Mouse (Mus musculus) heart, adult 2 months (tissue): Measurements from ENCODE around the gene Palld. TPM values are rescaled to one million over a fixed set of nuclear protein-coding genes. Genes with fewer than 3 reads are reported as not detected.

Source experiments
- DNase-seq, 2 experiments: peaks; one replicate each; pipeline ENCODE4 v3.0.0; 2021
- H3K27ac ChIP-seq: fragments of 200-600 bp; 2 replicates; pipeline ENCODE4 v1.8.1; 2022
- H3K27me3 ChIP-seq: fragments of 200-500 bp; 2 replicates; pipeline ENCODE4 v1.6.1; 2012; ENCODE audit warnings: mild to moderate bottlenecking, low read length, inconsistent platforms, mixed read lengths; ENCODE audit not compliant: control insufficient read depth, insufficient read depth
- H3K36me3 ChIP-seq: fragments of 200-500 bp; 2 replicates; pipeline ENCODE4 v1.6.1; 2012; ENCODE audit warnings: low read length, inconsistent platforms; ENCODE audit not compliant: control insufficient read depth, insufficient read depth
- H3K4me1 ChIP-seq: fragments of 200-500 bp; 2 replicates; pipeline ENCODE4 v1.6.1; 2011; ENCODE audit warnings: low read length; ENCODE audit not compliant: control insufficient read depth, insufficient read depth
- H3K4me3 ChIP-seq: fragments of 200-600 bp; 2 replicates; pipeline ENCODE4 v1.8.1; 2022
- H3K79me2 ChIP-seq: fragments of 200-500 bp; replicated peaks from 2 replicates; pipeline ENCODE4 v1.6.1; 2012; ENCODE audit warnings: mild to moderate bottlenecking, inconsistent platforms, low read length, moderate library complexity, mixed read lengths; ENCODE audit not compliant: control insufficient read depth, insufficient read depth
- H3K9ac ChIP-seq: fragments of 200-500 bp; 2 replicates; pipeline ENCODE4 v1.6.1; 2012; ENCODE audit warnings: low read depth, mild to moderate bottlenecking, control low read depth, inconsistent platforms, low read length, mixed read lengths
- CTCF ChIP-seq: fragments of 200-600 bp; IDR thresholded peaks from 2 replicates; pipeline ENCODE4 v1.8.1; 2022; ENCODE audit warnings: antibody characterized with exemption, mild to moderate bottlenecking, moderate library complexity
- EP300 ChIP-seq: fragments of 200-500 bp; IDR thresholded peaks from 2 replicates; pipeline ENCODE4 v1.6.1; 2011; ENCODE audit warnings: low read depth, low read length, control low read depth; ENCODE audit not compliant: insufficient read depth
- POLR2A ChIP-seq: fragments of 200-500 bp; IDR thresholded peaks from 2 replicates; pipeline ENCODE4 v1.6.1; 2011; ENCODE audit warnings: mild to moderate bottlenecking, low read depth, low read length, control low read depth; ENCODE audit not compliant: insufficient read depth
- WGBS: fragments of 180-500 bp; shearing (Covaris S2); methylation state at CpG from one replicate; pipeline ENCODE4 v1.1.7; 2018; 5-methylcytosine and 5-hydroxymethylcytosine counted together
- intact Hi-C: fragments of 180-260 bp; cut with DNase I; formaldehyde crosslinking; loops from one replicate; pipeline ENCODE4 v1.15.1; 2025
- polyA plus RNA-seq: library from polyadenylated mRNA; depleted of rRNA; stranded (reverse); fragments of >200 nt; gene quantifications from 2 replicates; pipeline ENCODE4 v1.2.3, GENCODE M21; 2012
- total RNA-seq, 2 experiments: library from RNA; stranded (reverse); gene quantifications; 2 replicates each; pipeline ENCODE4 v1.2.3; 2021

The Palld gene
- total and polyA plus RNA-seq, 3 experiments = 60.3 to 188 (median 169) TPM

- H3K4me1 ChIP-seq = peaks cover 22% of the 10 kb centered on the region
- 69% methylated on average over 3 of the region's 3 CpGs for WGBS
- H3K36me3 ChIP-seq = peaks cover 16% of the 10 kb centered on the region
- H3K27me3 ChIP-seq = no peaks in the 10 kb centered on the region
- intact Hi-C loops = no loop called here
- DNase-seq = no peak
- no peak overlapping the region for H3K9ac ChIP-seq
- H3K4me3 ChIP-seq = no peak overlapping the region
- no peaks in the 10 kb centered on the region for H3K79me2 ChIP-seq
- TF ChIP-seq EP300 = no peak
- no peak for TF ChIP-seq CTCF
- TF ChIP-seq POLR2A = no peak
- H3K27ac ChIP-seq = no peak overlapping the region
These were observed 263.5 kb downstream of the Palld start for GRCm38 (mm10) chr8:61639008-61639407.

- Histone ChIP-seq H3K9ac (no peak overlapping the region), H3K27me3 (no peaks in the 10 kb centered on the region), H3K79me2 (no peaks in the 10 kb centered on the region), H3K4me1 (peaks cover 14% of the 10 kb centered on the region; the same call in 1 of the 2 replicates), H3K4me3 (no peak overlapping the region), H3K27ac (no peak overlapping the region), H3K36me3 (peaks cover 6% of the 10 kb centered on the region)
- intact Hi-C loops = no loop called here
- TF ChIP-seq EP300 (no peak), POLR2A (no peak), CTCF (no peak)
- WGBS = 60% methylated on average over 4 of the region's 4 CpGs
- DNase-seq = no peak
These were observed 264.8 kb downstream of the Palld start for GRCm38 (mm10) chr8:61637736-61638135.

DNA sequence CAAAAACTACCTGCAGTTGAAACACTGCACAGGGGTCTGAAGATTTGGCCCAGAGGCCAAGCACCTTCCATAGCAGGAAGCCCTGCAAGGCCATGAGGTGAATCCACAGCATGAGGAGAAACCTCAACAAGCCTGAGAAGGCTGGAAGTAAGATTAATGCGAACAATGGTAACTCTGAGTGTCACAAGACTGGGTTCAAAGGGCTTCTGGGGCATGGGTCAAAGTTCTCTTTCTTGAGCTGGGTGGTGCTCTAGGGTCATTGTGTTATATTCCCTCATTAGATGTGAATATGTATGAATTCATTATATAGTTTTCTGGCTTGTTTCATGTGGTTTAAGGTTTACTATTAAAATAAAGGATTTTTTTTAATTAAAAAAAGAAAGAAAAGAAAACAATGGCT lies 267.7 kb downstream of the Palld start:
- H3K9ac ChIP-seq = no peak overlapping the region
- intact Hi-C loops = no loop called here
- WGBS = 45% methylated on average over 1 of the region's 1 CpGs
- H3K27ac ChIP-seq = no peak overlapping the region
- H3K4me3 ChIP-seq = no peak overlapping the region
- TF ChIP-seq CTCF (no peak), POLR2A (no peak), EP300 (no peak)
- H3K79me2 ChIP-seq = no peaks in the 10 kb centered on the region
- DNase-seq = no peak
- H3K4me1 ChIP-seq = peaks cover 8% of the 10 kb centered on the region; the same call in 1 of the 2 replicates
- H3K36me3 ChIP-seq = no peaks in the 10 kb centered on the region; the same call in 1 of the 2 replicates
- H3K27me3 ChIP-seq = no peaks in the 10 kb centered on the region

GRCm38 (mm10) chr8:61632331-61632730 lies 270.2 kb downstream of the Palld start:
- DNase-seq = no peak
- Histone ChIP-seq H3K27me3 (no peaks in the 10 kb centered on the region), H3K4me1 (peaks cover 15% of the 10 kb centered on the region), H3K4me3 (no peak overlapping the region), H3K36me3 (peaks cover 3% of the 10 kb centered on the region), H3K79me2 (no peaks in the 10 kb centered on the region), H3K27ac (no peak overlapping the region), H3K9ac (no peak overlapping the region)
- 78% methylated on average over 2 of the region's 2 CpGs for WGBS
- TF ChIP-seq CTCF = no peak
- TF ChIP-seq EP300 = no peak
- TF ChIP-seq POLR2A = no peak
- intact Hi-C loops = no loop called here

GRCm38 (mm10) chr8:61629631-61629968 lies 272.9 kb downstream of the Palld start:
- DNase-seq = no peak
- H3K4me3 ChIP-seq = no peak overlapping the region
- TF ChIP-seq CTCF (no peak), EP300 (no peak), POLR2A (no peak)
- H3K79me2 ChIP-seq = 0 out of 2 replicates have a peak, but pooled peaks cover 1% of the 10 kb centered on the region
- intact Hi-C loops = no loop called here
- no peak overlapping the region for H3K9ac ChIP-seq
- H3K27ac ChIP-seq = no peak overlapping the region
- whole genome bisulfite sequencing = 69% methylated on average over 1 of the region's 1 CpGs
- no peaks in the 10 kb centered on the region for H3K27me3 ChIP-seq
- peaks cover 12% of the 10 kb centered on the region for H3K4me1 ChIP-seq
- peaks cover 3% of the 10 kb centered on the region for H3K36me3 ChIP-seq

GRCm38 (mm10) chr8:61628938-61629630 lies 273.4 kb downstream of the Palld start:
- Histone ChIP-seq H3K36me3 (peaks cover 3% of the 10 kb centered on the region; the same call in 1 of the 2 replicates), H3K27me3 (no peaks in the 10 kb centered on the region), H3K9ac (no peak overlapping the region), H3K79me2 (0 out of 2 replicates have a peak, but pooled peaks cover 1% of the 10 kb centered on the region), H3K4me3 (no peak overlapping the region), H3K27ac (no peak overlapping the region), H3K4me1 (peaks cover 9% of the 10 kb centered on the region)
- intact Hi-C loops = no loop called here
- no peak for DNase-seq
- WGBS = 57% methylated on average over 3 of the region's 3 CpGs
- TF ChIP-seq CTCF = no peak
- TF ChIP-seq POLR2A = no peak
- TF ChIP-seq EP300 = no peak
